Mouse (Mus musculus) adrenal gland, adult 18-20 months (tissue): Measurements from ENCODE around the gene Gm5475. TPM values are rescaled to one million over a fixed set of nuclear protein-coding genes. Genes with fewer than 3 reads are reported as not detected.

Source experiments
- DNase-seq, 2 experiments: peaks; one replicate each; pipeline ENCODE4 v3.0.0; 2021 to 2022; ENCODE audit warnings: low spot score in 2 of 2
- total RNA-seq, 2 experiments: library from RNA; stranded (reverse); gene quantifications; 1 replicate in 1 of 2; 2 replicates in 1 of 2; pipeline ENCODE4 v1.2.3; 2021

Gm5475 gene
- total RNA-seq, 2 experiments from 2014 or later, result not detected

DNA sequence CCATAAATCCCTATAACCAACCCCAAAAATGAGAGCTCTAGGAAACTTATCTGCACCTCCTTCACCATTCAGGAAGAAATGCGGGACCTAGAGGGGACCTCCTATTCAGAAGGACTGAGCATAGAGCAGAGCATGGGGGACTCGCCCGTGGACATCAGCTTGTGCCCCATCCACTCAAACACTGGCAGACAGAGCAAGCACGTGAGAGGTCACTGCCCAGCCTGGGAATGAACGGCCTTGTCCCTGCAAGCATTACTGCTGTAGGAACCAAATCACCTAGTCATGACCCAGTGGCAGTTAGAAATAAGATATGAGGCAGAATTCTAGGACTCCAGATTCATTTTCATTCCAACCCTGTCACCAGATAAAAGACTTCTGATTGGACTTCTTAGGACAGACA lies 10.2 kb upstream of the Gm5475 start:
- DNase-seq, result no peak

DNA sequence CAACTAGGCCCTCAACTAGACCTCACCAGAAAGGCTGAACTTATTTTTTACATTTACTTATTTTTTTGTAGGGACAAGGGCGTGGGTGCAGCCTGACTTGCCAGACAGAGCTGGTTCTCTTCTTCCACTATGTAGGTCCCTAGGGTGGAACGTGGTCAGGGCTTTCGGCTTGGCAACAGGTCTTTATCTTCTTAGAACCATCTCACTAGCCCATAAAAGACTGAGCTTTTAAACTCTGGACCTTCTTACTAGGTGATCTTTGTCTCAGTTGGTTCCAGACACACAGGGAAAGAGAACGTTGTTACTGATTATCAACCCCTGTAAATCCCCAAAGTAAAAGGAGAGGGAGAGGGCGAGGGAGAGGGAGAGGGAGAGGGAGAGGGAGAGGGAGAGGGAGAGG lies 8.6 kb upstream of the Gm5475 start:
- no peak for DNase-seq

DNA sequence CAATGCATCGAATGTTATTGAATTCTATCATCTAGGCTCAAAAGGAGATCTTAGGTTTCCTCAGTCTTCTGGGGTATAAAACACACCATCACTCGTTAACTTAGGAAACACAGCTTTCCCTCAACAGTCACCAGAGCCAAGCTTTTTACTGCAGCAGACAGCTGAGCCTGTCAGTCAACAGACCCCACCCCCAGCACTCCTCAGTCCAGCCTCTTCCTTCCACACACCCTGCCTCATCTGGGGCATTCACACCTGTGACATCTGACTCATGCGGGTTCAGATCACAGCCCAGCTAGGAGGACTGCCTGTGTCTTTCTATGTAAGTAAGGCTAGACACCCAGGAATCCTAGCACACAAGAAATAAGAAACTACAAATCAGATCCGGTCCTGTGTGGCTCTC lies 7.9 kb upstream of the Gm5475 start:
- no peak for DNase-seq

DNA sequence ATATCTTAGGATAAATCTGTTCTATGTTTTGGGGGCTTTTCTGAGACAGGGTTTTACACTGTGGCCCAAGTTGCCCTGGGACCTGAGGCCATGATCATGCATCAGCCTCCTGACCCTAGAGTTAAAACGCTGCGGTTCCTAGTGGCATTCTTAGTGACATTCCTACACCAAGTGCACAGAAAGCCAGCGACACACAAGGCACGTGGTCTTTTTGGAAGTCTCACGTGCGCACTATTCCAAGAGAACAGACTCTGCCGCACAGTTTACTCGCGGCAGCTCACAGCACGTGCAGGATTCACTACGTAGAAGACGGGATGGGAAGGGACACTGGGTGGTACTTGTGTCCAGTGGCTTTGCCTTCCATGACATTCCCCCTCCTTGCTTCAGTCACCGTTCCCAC lies 7.0 kb upstream of the Gm5475 start:
- DNase-seq, result no peak

DNA sequence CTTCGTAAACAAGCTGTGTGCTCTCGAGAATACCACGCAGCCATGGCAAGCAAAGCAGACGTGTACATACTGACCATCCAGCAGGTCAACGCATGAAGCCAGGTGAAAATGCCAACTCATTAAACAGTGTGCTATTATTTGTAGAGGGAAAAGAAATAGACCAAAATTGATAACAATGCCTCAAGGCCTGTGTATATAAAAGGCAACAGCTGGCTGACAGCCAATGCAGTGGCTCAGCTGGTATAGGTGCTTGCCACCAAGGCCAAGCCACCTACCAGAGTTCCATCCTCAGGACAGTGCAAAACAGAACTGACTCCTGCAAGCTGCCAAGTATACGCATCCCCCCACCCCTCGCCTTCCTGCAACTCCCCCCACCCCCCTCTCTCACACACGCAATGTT lies 6.3 kb upstream of the Gm5475 start:
- DNase-seq, result no peak

DNA sequence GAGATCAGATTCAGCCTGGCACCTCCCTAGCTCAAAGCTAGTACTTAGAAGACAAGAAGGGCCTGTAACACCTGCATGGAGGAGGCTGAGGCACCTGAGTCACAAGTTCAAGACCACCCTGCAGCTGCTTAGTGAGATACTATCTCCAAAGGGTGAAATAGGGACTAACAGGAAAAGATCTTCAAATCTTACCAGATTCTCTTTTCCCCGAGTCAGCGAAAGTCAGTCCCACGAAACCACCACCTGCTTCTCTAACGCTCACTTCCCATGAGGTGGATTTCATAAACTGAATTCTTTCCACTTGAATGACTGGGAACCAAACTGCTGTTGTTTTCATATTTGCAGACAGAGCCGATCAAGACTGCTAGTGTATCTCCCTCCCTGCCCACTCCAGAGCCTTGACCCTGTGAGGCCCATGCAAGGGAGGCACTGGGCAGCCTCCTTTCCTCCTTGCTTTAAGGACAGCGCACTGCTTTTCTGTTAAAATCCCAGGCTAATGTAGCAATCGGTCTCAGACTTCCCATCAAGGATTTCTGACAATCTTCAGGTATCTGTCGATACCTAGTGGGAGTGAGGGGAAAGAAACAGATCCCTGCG lies 4.0 kb upstream of the Gm5475 start:
- DNase-seq, result no peak

DNA sequence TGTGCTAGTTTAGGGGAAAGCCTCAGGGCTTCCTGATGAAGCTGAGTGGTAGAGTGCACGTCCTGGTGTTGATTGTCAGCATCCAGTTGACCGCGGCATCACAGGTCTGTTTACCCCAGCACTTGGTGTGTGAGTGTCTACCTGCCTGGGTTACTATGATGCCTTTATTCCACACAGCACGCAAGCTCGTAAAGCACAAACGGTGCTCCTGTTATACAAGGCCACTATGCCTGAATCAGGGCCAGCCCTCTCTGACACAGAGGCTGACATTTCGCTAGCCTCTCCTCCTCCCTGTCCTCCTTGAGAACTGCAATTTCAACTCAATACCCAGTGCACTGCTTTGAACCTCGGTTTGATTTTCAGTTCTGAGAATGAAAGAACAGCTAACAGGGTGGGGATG lies 2.6 kb upstream of the Gm5475 start:
- DNase-seq, result no peak

DNA sequence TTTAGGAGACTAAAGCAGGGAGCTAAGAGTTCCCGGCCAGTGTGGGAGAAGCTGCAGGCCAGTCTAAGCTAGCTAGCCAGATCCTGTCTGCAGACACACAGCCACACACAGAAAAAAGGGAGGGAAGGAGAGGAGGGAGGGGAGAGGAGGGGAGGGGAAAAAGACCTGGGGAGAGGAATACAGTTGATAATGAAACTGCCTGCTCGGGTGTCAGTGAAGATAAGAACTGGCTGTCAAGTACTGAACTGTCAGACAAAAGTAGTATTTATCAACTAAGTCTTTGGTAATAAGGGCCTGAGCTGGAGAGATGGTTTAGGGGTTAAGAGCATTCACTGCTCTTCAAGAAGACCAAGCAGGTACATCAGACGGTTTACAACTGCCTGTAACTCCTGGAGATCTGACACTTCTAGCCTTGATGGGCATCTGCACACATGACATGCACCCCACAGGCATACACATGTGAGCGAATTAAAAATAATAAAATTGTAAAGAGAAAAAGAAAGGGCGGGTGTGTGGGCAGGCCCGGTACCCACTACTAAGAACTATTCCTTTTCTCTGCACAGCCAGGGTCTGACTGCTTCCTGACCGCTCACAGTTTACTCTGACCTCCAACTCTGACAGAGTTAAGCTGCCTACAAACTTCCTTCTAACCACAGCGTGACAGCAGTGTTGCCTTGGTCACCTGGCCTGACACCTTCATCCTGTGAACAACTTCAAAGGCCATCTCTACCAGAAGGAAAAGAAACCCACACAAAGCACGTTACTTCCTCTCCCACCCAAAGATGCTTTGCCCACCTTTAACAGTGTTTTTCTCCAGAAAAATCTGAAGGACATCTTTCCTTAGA lies 1.8 kb upstream of the Gm5475 start:
- no peak for DNase-seq

DNA sequence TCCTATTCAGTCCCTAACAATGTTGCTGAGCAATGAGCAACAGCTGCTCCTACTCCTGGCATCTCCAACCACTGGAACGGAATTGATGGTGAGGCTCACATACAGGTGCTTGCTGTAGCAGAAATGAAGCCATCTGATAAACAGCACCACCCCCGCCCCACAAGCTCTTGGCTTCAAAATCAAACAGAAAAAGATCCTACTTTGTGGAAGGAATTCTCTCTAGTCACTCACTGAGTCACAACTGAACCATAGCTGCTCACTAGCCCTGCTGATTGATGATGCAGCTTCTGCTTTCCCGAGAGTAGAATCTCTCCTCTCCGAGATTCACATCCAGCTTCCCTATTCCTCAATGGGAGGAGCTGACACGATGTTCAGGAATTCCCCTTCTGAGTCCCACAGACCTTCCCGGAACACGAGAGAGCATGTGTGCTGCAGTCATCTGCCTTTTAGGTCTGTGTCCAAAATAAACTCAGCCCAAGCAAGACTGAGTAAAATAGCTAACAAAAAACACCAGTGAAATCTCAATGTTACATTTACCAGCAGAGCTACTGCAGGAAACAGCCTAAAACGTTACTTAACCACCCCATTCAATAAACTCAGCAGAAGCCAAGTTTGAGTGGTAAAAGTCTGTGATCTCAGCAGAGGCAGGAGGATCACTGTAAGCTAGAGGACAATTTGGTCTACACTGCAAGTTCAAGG lies 739 bp upstream of the Gm5475 start:
- DNase-seq, result no peak

DNA sequence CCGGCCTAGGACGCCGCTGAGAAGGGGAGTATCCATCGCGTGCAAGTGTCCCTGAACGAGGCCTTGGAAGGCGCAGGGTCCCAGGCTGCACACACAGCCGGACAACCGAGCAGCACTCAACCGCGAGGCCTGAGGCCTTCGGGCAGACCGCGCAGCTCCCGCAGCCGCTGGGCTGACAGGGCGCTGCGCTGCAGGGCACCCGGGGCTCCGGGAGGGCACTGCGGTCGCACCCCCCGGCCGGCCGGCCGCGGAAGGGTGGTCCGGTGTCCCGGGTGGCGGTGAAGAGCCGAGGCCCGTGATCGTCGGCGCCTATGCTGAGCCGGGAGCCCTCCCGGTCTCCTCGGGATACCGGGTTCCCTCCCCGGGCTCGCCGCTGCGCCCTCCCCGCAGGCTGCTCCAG lies 529 bp downstream of the Gm5475 start:
- DNase-seq, result no peak

DNA sequence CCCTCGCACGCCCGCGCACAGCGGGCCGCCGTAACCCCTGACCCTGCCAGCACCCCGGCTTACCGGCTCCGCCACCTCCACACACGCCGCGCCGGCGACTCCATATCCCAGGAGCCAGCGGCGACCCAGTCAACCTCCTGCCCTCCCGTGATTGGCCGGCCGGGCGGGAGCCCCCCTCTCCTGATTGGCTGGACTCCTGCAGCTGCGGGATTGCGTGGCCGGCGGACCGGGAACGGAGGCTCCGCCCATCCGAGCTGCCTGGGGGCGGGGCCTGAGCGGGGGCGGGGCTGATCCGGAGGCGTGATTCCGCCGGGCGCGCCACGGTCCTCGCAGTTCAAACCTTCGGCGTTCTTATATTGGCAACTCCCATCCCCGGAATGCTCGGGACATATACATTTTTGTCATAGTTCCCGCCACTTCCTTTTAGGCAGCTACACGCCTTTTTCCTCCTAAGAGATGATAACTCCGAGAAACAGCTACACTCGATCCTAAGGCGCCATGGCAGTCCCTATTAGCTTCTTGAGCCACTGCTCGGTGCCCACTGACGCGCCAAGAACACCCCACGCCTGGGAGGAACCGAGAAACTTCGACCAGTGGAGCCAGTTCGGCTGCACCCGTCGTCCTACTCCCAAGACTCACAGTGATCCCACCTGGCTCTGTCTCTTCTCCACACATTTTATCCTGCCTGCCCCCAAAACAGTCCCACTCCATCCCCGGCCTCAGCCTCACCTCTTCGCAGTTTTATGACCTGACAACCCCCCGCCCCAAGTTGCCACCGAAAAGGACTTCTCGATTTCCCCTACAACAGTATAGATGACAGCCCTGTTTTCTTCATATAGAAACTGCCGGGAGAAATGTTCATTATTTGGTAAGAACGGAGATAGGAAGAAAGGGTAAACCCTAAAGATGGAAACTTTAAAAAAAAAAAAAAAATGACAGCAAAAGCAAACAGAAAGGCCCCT lies 1.2 kb downstream of the Gm5475 start:
- peak; percentile 93 to 96 for DNase-seq

DNA sequence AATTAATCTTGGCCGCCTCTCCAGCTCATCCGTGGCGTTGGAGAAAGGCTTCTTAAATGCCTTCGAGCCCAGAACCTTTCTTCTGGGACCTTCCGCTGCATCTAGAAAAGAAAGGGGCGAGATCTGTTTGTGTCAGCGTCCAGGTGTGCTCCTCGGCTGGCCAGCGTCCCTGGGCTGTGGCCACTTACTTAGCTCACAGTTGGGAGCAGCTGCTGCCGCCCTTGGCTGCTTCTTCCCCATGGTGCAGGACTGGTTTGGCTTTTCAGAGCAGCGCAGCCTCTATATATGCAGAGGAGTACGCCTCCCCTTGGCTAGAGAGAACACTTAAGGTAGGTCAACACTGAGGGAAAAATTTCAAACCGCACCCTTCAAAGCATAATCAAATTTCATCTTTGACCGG lies 2.0 kb downstream of the Gm5475 start:
- DNase-seq, result no peak

DNA sequence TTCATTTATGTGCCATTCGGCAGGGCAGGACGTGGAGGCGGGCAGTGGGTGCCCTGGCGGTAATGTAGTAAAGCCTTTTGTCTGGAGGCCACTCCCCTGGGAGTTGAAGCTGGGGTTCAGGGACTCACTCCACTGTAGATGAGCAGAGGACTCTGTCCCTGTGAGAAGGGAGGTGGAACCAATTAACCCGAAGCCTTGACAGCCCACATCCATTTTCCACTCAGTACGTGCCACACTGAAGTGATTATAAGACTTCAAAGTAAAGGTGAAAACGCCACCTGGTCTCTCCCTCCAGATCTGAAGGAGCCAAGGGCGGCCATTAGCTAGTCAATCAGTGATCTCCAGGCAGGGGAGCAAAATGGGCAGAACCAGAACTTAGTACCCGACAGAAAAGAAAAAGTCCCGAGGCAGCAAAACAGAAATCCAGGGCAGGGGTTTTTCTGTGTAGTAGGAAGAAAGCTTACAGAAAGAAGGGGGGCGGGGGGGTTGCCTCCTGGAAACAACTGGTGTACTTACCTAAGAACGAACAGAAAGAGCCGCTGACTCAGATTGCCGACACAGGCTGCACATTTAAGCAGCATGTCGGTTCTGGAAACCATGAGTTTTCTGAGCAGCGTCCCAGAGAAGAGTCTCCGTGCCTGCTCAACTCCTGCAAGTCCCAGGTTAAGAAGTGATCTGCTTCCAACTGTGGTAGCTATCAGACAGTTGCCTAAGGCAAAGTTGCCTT lies 2.6 kb downstream of the Gm5475 start, which contains the start of gene Slc11a2:
Gene Slc11a2, minus strand, starts transcription at position 677 of the 727 bp plus-strand sequence.
- DNase-seq, result no peak

DNA sequence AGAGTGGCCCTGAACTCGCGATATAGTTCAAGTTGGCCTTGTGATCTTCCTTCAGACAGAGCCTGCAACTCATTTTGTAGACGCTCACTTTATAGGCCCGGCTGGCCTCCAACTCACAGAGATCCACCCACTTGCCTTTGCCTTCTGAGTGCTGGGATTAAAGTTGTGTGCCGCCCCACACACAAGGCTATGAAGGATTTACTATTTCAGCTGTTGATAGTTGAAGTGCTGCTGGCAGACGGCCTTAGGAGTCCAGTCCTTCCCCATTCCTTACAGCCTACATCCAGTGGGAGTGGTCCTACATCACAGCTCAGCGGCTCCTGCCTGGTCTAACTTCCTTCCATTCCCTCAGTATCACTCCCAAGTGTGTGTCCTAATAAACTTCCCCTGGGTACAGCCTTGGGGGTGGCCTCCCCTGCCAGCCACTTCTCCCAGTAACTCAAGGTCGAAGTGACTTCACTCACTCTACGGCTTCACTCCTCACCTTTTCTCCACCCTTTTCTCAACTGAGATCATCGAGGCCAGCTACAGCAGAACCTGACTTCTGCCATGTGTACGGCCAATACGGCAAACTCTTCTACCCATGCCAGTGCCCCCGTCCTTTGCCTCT lies 6.5 kb downstream of the Gm5475 start:
- no peak for DNase-seq

DNA sequence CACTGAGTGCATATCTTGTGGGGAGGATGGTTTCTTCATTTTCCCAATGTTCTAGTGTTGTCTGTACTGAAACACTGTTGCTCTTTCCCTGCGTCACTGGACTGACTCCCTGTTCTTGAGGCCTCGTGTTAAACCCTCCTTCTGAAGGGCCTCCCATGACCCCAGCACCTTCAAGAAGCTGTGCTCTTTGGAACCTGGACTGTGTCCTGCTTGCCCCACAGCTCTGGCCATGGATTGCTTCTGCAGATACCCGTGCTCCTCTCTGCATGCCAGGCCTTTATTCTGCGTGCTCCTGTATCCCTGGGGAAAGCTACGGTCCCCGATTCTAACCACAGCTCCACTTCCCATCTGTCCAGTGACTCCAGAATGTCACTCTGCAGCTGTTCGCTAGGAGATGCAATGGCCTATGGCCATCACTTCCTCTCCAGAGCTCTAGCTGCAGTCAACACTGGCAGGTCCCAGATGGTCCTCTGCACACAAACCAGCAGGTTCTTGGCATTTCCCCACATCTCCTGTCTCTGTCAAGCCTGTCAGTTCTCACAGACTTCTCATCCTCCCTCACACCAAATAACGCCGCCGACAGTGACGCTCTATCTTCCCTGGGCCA lies 8.1 kb downstream of the Gm5475 start:
- no peak for DNase-seq

DNA sequence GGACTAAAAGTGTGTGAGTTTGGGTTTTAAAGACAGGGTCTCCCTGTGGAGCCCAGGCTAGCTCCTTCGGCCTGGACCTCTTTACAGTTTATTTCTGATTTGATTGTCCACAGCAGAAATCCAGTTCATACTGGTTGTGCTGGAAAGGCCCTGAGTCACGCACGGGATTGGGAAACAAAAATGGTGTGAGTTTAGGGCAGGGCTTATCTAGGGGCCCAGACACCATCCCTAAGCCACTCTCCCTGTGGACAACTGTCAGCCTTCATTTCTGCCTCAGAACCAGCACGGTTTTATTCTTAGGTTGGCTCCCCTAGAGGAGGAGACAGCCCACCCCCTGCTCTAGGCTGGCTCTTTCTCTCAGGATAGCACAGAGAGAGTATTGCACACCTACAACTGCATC lies 11.3 kb downstream of the Gm5475 start:
- DNase-seq, result no peak

DNA sequence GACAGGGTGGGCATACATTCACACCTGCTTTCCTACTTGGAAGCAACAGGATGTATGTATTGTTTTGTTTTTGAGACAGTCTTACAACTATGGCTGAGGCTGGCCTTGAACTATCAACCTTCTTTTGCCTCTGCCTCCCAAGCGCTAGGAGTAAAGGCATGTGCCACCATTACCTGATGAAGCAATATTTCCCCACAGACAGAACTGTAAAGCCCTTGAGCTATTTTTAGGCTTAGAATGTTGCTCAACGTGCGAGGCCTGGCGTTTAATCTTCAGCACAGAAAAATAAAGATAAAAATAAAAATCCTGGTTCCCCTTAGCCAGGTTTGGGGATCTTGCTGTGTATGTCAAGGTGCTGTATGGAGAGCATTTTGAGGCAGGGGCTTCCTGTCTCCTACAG lies 14.2 kb downstream of the Gm5475 start:
- no peak for DNase-seq

DNA sequence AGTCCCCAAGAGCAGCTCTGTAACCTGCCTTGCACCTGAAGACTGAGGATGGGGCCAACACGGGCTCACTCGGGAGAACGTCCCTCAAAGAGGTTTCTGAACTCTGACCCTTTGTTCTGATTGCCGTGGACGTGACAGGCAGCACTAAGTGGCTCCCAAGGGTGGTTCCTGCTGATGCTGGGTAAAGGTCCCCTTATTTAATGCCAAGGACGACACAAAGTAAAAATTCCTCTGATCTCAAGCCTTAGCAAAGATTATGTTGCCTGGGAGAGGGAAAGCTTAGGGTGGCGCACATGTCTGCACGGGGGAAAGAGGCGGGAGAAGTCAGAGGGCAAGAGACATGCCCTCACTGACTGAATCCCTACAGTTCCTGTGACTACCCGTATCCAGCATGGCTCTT lies 14.6 kb downstream of the Gm5475 start:
- no peak for DNase-seq

DNA sequence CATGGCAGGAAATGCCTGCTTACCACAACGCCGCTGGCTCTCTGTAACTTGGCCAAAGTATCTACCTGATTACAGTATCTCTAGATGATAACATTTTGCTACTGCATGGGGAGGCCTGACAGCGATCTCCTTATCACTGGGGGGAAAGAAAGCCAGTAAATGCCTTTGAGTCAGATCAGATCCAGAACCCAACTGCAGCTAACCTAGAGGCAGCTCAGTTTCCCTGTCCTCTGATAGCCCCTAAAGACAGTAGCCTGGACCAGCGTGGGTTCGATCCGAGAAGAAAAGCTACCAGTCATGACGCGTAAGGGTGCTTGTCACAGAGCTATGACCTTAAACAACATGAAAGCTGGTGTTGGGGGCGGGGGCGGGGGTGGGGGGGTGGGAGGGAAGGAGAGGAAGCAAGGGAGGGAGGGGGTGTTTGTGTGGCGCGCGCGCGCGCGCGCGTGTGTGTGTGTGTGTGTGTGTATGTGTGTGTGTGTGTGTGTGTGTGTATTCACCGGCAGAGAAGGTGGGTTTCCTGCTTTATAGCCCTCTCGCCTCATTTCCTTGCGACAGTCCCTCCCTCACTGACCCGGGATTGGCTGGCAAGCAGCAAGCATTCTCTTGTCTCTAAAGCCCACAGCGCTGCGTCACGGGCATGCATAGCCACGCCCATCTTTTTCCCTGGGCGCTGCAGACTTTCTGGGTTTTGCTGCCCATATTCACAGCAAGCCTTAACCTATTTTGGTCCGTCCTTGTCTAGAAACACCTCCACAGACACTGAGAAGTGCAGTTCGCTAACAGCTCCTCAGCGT lies 21.4 kb downstream of the Gm5475 start:
- DNase-seq, result peak; percentile 69 to 74
